Mouse (Mus musculus): ENCODE results near the gene Crcp.

DNA sequence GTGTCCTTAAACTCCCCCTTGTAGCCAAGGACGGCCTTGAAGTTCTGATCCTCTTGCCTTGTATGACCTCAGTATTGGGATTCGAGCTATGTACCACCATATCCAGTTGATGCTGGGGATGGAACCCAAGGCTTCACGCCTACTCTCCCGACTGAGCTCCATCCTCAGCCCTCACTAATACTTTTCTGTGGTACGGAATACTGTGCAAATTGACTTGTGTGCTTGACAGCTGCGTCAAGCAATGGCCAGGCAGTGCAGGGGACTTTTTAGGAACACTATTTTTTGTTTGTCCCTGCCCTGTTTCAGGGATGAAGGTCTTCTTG lies 49.7 kb downstream of the Crcp start:
- TF ChIP-seq CTCF (IDR thresholded peaks at IDR 0.05; ENCODE audit: control insufficient read depth, insufficient read depth, insufficient replicate concordance, low read depth, low read length) (no peak), POLR2A (IDR thresholded peaks at IDR 0.05; ENCODE audit: control insufficient read depth, low read depth, low read length) (no peak)
